Mouse (Mus musculus): ENCODE measurements around the gene Mrpl45. TPM values are rescaled to one million over a fixed set of nuclear protein-coding genes. Genes with fewer than 3 reads are reported as not detected.
A peak's percentile ranks its signal among the peaks of the same experiment; 100 is the strongest.

Mrpl45 gene
- polyA plus RNA-seq, 1 experiment from 2014 or later = 36.8 TPM

DNA sequence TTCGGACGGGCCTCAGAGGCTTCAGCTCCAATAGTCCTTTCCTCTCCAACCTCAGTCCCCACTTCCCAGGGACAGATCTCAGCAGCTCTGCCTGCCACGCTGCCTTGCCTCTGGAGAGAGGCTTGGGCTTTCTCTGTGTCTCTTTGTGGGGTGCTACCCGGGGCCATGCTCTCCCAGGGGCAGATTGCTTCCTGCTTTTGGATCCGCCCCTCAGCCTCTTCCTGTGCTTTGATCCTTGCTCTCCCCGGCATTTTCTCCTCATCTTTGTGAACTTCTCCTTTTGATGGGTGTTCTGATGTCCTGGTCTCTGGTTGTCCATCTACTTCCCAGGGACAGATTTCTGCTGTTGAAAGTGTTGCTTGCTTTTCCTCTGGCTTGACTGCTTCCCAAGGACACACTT is 20.7 kb downstream of the Mrpl45 start:
- H3K36me3 ChIP-seq = no peaks in the 10 kb centered on the region
- no peak overlapping the region for H3K4me3 ChIP-seq (replicated peaks)
- ATAC-seq (ENCODE audit: insufficient number of reproducible peaks, low FRiP score, low TSS enrichment, low read depth) = no peak
- H3K9ac ChIP-seq = no peak overlapping the region
- peaks cover 29% of the 10 kb centered on the region for H3K4me1 ChIP-seq
- 44% methylated on average over 6 of the region's 6 CpGs for WGBS
- H3K4me2 ChIP-seq (replicated peaks) = no peak overlapping the region
- H3K27ac ChIP-seq (replicated peaks) = no peak overlapping the region
- no peaks in the 10 kb centered on the region; the same call in 1 of the 2 replicates for H3K27me3 ChIP-seq
- no peaks in the 10 kb centered on the region for H3K9me3 ChIP-seq (replicated peaks)

DNA sequence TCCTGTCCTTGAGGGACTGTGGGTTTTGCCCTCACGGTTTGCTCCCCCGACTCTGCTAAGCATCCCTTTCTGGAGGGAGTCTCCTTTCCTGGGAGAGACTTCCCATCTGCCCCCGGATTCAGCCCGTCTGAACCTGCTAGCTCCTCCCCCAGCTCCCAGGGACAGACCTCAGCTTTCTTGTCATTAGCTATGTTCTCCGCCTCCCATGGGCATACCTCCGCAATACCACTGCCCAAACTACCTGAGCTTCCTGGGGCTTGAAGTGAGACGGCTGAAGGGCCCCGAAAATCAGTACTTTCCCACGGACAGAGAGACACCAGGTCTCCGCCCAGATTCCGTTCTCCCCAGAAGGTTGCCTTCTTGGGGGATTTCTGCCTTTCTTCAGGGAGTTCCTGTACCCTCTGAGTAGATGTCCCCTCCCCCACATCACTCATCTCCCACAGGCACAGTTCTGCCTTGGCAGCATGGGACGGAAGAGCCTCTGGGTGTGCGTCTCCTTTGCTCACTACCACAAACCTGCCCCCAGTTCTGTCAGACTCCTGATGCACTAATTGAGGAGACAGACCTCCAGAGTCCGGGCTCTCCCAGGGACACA is 21.3 kb downstream of the Mrpl45 start:
- no peak for ATAC-seq (ENCODE audit: insufficient number of reproducible peaks, low FRiP score, low TSS enrichment, low read depth)
- no peaks in the 10 kb centered on the region for H3K36me3 ChIP-seq
- WGBS = 60% methylated on average over 14 of the region's 14 CpGs
- H3K27me3 ChIP-seq = no peaks in the 10 kb centered on the region; the same call in 1 of the 2 replicates
- no peak overlapping the region for H3K9ac ChIP-seq
- H3K4me1 ChIP-seq = peaks cover 29% of the 10 kb centered on the region
- no peak overlapping the region for H3K4me3 ChIP-seq (replicated peaks)
- no peak overlapping the region for H3K4me2 ChIP-seq (replicated peaks)
- H3K9me3 ChIP-seq (replicated peaks) = no peaks in the 10 kb centered on the region
- no peak overlapping the region for H3K27ac ChIP-seq (replicated peaks)

DNA sequence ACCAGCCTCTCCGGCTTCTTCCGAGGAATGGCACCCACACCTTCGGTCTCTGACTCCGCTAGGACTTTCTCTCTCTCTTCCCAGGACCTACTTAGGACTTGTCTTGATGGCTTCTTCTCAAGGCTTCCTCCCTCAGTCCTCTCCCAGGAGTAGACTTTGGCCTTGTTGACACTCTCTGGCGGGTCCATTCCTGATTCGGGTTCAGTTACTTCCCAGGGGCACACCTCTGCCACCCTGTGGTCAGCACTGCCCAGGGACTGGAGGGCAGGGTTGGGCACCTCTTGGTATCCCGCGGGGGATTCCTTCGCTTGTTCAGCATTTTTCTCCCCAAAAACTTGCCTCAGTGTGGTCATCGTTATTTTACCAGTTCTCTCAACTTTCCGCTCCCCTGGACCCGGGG is 21.8 kb downstream of the Mrpl45 start:
- Histone ChIP-seq H3K4me3 (replicated peaks) (no peak overlapping the region), H3K27me3 (no peaks in the 10 kb centered on the region; the same call in 1 of the 2 replicates), H3K36me3 (no peaks in the 10 kb centered on the region), H3K27ac (replicated peaks) (no peak overlapping the region), H3K9ac (no peak overlapping the region), H3K4me2 (replicated peaks) (no peak overlapping the region), H3K4me1 (peaks cover 29% of the 10 kb centered on the region), H3K9me3 (replicated peaks) (no peaks in the 10 kb centered on the region)
- 90% methylated on average over 12 of the region's 12 CpGs for WGBS
- no peak for ATAC-seq (ENCODE audit: insufficient number of reproducible peaks, low FRiP score, low TSS enrichment, low read depth)

DNA sequence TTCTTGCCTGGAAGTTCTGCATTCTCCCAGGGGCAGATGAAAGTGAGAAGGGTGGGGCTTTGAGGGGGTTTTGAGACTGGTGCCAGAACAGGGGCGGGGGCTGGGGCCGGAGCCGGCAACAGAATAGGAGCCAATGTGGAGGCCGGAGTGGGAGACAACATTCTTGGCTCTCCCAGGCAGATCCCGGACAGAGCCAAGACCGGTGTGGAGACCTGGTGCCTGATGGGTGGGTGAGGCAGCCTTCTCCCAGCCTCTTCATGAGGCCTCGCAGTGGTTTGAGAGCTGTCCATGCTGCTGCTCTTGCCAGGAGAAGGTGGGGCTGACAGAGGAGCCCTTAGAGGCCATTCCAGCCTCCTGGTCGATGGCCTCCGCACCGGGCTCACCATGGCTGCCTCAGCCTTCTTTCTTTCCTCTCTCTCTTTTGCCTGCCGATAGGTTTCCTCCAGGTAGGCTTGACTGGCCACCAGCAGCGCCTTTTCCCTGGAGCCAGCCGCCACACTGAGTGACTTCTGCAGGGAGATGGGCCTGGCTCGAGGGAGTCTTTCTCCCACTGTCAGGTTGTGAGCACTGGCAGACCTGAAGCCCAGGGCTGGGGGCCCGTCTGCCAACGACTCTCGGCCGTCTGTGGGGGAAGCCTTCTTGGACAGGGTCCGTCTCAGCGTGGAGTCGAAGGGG is 22.9 kb downstream of the Mrpl45 start:
- H3K36me3 ChIP-seq = no peaks in the 10 kb centered on the region
- peaks cover 30% of the 10 kb centered on the region for H3K4me1 ChIP-seq
- no peaks in the 10 kb centered on the region; the same call in 1 of the 2 replicates for H3K27me3 ChIP-seq
- H3K27ac ChIP-seq (replicated peaks) = peak overlapping the region; percentile 58
- H3K4me3 ChIP-seq (replicated peaks) = no peak overlapping the region
- H3K4me2 ChIP-seq (replicated peaks) = peak overlapping the region; percentile 42
- no peaks in the 10 kb centered on the region for H3K9me3 ChIP-seq (replicated peaks)
- no peak overlapping the region for H3K9ac ChIP-seq
- WGBS = 42% methylated on average over 21 of the region's 21 CpGs
- ATAC-seq (ENCODE audit: insufficient number of reproducible peaks, low FRiP score, low TSS enrichment, low read depth) = peak; percentile 41

DNA sequence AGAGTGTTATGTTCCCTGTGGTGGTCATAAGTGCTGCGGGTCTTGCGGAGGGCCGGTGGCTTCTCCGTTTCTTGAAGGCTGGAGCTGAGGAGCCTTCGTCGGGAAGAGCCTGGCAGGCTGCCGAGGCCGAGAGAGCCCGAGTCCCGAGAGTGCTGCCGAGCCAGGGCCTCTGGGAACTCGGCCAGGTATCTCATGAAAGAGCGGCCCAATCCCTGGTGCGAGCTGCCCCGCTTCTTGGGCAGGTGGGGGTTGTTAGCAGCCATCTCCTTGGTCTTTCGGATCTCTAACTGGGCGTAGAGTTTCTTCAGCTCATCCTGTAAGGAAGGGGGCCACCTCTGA is 23.4 kb downstream of the Mrpl45 start:
- 42% methylated on average over 17 of the region's 17 CpGs for WGBS
- no peak for ATAC-seq (ENCODE audit: insufficient number of reproducible peaks, low FRiP score, low TSS enrichment, low read depth)
- H3K9me3 ChIP-seq (replicated peaks) = no peaks in the 10 kb centered on the region
- no peak overlapping the region for H3K9ac ChIP-seq
- H3K27me3 ChIP-seq = no peaks in the 10 kb centered on the region; the same call in 1 of the 2 replicates
- no peak overlapping the region for H3K4me3 ChIP-seq (replicated peaks)
- H3K36me3 ChIP-seq = no peaks in the 10 kb centered on the region
- peak overlapping the region; percentile 42 for H3K4me2 ChIP-seq (replicated peaks)
- H3K27ac ChIP-seq (replicated peaks) = peak overlapping the region; percentile 58
- H3K4me1 ChIP-seq = peaks cover 36% of the 10 kb centered on the region

DNA sequence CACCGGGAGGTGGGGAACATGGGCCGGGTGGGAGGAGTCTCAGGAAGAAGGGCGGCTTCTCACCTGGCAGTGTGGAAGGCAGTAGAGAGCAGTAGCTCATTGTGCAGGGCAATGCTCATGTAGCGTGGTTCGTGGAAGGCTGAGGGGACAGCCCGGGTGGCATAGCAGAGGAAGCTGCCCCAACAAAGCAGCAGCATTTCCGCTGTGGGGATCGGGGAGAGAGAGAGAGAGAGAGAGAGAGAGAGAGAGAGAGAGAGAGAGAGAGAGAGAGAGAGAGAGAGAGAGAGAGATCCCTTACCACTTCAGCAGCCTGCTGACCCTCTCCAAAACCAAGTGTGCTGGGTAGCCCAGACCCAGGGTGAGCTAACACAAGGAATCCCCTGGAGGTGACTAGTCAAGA is 27.7 kb downstream of the Mrpl45 start:
- H3K9ac ChIP-seq = no peak overlapping the region
- peaks cover 18% of the 10 kb centered on the region for H3K4me1 ChIP-seq
- H3K9me3 ChIP-seq (replicated peaks) = no peaks in the 10 kb centered on the region
- H3K27me3 ChIP-seq = no peaks in the 10 kb centered on the region
- no peak overlapping the region for H3K4me3 ChIP-seq (replicated peaks)
- H3K36me3 ChIP-seq = no peaks in the 10 kb centered on the region
- H3K27ac ChIP-seq (replicated peaks) = no peak overlapping the region
- ATAC-seq (ENCODE audit: insufficient number of reproducible peaks, low FRiP score, low TSS enrichment, low read depth) = no peak
- WGBS = 35% methylated on average over 8 of the region's 8 CpGs
- peak overlapping the region; percentile 3 for H3K4me2 ChIP-seq (replicated peaks)

DNA sequence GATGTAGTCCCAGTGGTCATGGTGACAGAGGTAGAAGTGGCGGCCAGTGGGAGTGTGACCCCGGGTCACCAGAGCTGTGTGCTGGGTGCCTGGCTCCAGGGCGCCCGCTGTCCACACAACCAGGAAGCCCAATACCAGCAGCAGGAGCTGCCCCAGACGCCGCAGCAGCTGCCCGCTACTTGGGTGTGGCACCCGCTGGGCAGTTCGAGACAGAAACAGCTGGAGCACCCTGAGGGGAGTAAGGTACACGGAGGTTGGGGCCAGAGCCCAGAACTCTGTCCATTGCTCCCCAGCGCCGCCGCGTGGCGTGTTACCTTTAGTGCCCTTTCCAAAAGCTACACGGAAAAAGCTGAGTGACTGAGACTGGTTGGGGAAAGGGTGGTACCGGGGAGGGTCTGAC is 28.1 kb downstream of the Mrpl45 start:
- no peak overlapping the region for H3K27ac ChIP-seq (replicated peaks)
- WGBS = 27% methylated on average over 17 of the region's 17 CpGs
- H3K4me2 ChIP-seq (replicated peaks) = peak overlapping the region; percentile 3
- ATAC-seq (ENCODE audit: insufficient number of reproducible peaks, low FRiP score, low TSS enrichment, low read depth) = peak; percentile 21; the same call in 1 of the 2 replicates
- no peak overlapping the region for H3K4me3 ChIP-seq (replicated peaks)
- no peaks in the 10 kb centered on the region for H3K27me3 ChIP-seq
- H3K4me1 ChIP-seq = peaks cover 14% of the 10 kb centered on the region
- H3K9me3 ChIP-seq (replicated peaks) = no peaks in the 10 kb centered on the region
- no peaks in the 10 kb centered on the region for H3K36me3 ChIP-seq
- H3K9ac ChIP-seq = no peak overlapping the region

DNA sequence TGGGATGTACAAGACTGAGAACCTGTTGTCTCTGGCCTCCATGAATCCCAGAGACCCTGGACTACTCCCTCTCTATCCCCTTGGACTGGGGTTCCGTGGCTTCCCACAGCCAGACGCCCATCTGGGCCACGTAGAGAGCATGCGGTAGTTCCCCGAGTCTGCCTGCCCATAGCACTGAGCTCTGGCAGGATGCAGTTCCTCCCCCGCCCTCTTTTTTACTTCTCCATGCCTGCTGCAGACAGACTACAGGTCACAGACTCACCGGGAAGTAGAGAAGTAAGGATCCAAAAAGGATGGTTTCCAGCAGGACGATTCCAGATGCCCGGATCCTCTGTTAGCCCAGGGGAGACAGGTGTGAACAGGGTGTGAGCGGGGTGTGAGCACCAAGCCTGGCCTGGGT is 29.9 kb downstream of the Mrpl45 start:
- 67% methylated on average over 10 of the region's 10 CpGs for WGBS
- Histone ChIP-seq H3K4me1 (peaks cover 16% of the 10 kb centered on the region), H3K27ac (replicated peaks) (no peak overlapping the region), H3K36me3 (no peaks in the 10 kb centered on the region), H3K4me2 (replicated peaks) (no peak overlapping the region), H3K9me3 (replicated peaks) (no peaks in the 10 kb centered on the region), H3K9ac (no peak overlapping the region), H3K27me3 (no peaks in the 10 kb centered on the region), H3K4me3 (replicated peaks) (no peak overlapping the region)
- ATAC-seq (ENCODE audit: insufficient number of reproducible peaks, low FRiP score, low TSS enrichment, low read depth) = no peak

DNA sequence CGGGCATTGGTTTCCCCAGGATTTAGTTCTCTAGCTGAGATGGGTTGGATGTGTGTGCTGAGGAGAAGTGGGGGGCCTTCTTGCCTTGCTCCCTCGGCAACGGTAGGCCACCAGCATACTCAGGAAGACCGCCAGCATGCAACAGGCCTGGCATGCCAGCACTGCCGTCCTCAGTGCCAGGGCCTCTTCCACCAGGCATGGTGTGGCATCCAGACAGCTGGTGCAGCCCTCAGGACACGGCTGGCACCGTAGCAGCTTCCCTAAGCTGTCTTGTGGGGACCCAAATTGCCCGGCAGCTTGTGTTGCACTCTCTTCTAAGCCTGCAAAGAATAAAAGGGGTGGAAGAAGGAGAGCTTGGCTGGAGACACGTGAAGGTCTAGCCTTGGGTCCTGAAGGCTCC is 30.9 kb downstream of the Mrpl45 start:
- Histone ChIP-seq H3K9ac (no peak overlapping the region), H3K27ac (replicated peaks) (no peak overlapping the region), H3K36me3 (no peaks in the 10 kb centered on the region), H3K4me2 (replicated peaks) (no peak overlapping the region), H3K4me1 (peaks cover 16% of the 10 kb centered on the region), H3K9me3 (replicated peaks) (no peaks in the 10 kb centered on the region), H3K27me3 (no peaks in the 10 kb centered on the region), H3K4me3 (replicated peaks) (no peak overlapping the region)
- WGBS = 76% methylated on average over 9 of the region's 9 CpGs
- ATAC-seq (ENCODE audit: insufficient number of reproducible peaks, low FRiP score, low TSS enrichment, low read depth) = no peak

DNA sequence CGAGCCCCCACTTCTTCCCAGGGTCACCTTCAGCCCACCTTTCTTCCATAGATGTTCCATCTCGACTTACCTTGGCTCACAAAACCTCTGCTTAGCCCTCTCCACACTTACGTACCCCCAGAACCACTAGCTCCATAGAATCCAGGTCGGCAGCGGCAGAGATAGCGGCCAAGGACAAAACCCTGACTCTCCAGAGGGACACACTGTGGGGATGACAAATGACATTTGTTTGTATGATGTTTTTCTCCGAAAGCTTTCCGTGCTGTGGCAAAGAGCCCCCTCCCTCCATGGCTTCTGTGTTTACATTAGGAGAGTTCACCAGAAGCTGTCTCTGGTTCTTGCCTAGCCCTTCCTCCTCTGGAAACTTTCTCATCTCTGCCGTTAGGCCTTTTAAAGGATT is 31.8 kb downstream of the Mrpl45 start:
- WGBS = 80% methylated on average over 9 of the region's 9 CpGs
- Histone ChIP-seq H3K4me3 (replicated peaks) (no peak overlapping the region), H3K36me3 (no peaks in the 10 kb centered on the region)

DNA sequence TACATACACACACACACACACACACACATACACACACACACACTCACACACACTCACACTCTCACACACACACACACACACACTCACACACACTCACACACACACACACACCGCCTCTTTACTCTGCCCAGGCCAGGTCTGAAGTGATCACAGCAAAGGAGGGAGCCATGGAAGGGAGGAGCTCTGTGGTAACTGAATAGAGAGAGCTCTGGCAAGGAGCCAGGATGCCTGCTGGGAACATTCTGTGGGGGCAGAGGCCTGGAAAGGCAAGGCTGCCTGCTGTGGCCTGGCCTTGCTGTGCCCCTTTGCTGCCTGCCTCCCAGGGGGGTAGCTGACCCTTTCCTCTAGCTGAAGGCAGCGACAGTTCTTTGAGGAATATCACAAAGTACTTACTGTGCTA is 34.5 kb downstream of the Mrpl45 start:
- Histone ChIP-seq H3K4me3 (replicated peaks) (no peak overlapping the region), H3K4me2 (replicated peaks) (no peak overlapping the region), H3K9ac (no peak overlapping the region), H3K9me3 (replicated peaks) (no peaks in the 10 kb centered on the region), H3K27me3 (no peaks in the 10 kb centered on the region), H3K4me1 (peaks cover 13% of the 10 kb centered on the region), H3K36me3 (no peaks in the 10 kb centered on the region), H3K27ac (replicated peaks) (no peak overlapping the region)
- 19% methylated on average over 2 of the region's 2 CpGs for WGBS
- ATAC-seq (ENCODE audit: insufficient number of reproducible peaks, low FRiP score, low TSS enrichment, low read depth) = peak; percentile 71; the same call in 1 of the 2 replicates

More for the DNA sequence above, 31.8 kb downstream of the Mrpl45 start:
- Histone ChIP-seq H3K27ac (replicated peaks) (no peak overlapping the region), H3K9me3 (replicated peaks) (no peaks in the 10 kb centered on the region), H3K4me1 (peaks cover 22% of the 10 kb centered on the region), H3K4me2 (replicated peaks) (no peak overlapping the region), H3K9ac (no peak overlapping the region), H3K27me3 (no peaks in the 10 kb centered on the region)
- no peak for ATAC-seq (ENCODE audit: insufficient number of reproducible peaks, low FRiP score, low TSS enrichment, low read depth)
